Mouse (Mus musculus): ENCODE results near the gene Smarcd2.

Gene Smarcd2

DNA sequence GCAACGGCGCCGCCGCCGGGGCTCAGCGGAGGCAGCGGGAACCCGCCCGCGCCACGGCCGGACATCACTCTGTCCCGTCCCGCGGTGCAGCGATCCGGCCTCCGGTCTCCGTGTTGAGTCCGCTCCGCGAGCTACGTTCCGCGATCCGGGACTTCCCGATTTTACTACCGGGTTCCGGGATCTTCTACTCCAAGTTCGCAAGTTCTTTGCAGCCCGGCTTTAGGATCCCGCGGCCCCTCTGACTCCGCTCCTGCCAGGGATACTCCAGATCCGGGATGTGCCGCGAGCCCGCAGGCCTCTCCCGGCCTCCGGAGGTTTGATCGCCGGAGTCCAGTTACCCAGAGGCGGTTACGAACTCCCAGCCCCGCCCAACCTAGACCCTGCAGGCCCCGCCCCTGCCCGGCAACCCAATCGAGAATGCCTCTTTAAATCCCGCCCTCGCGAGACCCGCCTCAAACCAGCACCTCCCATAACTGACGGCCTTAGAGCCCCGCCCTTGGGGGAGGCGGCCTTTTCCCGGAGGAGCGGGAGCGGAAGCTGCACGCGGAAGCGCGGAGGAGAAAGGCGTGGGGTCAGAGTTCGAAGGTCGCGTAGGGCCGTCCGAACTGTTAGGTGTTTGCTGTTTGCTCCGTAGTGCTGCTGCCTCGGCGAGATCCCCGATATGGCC lies at the start of gene Smarcd2:
Gene Smarcd2 (minus strand): TSS at position 329 of the 667 bp plus-strand sequence.
- peak; percentile 99 for DNase-seq

DNA sequence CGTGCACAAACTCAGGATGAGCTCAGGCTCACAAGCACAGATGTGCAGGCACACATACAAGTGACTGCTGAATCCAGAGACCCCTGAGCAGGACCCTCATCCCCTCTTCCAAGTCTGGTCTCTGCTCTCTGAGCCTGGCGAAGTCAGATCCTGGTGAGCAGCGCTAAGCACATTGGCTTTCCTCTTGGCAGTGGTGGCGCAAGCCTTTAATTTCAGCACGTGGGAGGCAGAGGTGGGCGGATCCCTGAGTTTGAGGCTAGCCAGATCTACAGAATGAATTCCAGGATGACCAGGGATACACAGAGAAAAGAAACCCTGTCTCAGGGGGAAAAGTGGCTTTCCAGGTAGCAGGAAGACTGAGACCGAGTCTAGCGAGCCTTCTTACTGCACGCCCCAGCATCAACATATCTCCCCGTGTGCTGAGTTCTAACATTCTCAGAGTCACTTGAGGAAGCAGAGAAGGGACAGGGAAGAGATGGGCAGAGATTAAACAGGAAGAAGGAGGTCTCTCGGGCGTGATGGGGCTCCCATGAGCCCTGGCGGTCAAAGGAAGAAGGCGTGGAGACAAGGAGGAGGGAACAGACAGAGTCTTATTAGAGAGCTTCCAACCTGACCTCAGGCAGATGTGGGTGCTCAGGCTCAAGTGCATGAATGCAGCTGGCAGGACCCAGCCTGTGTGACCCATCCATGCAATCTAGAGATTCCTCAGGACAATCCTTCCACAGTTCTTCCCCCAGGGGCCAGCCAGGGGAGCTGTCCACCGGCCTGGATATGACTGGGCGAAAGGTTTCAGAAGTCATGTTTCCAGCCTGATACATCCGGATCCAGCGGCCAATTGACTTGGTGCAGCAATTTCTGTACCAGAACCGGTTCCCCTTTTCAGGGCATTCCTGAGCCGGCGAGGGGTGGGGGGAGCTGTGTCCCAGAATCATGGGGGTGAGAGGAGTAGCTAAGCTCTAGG lies 45.9 kb upstream of the Smarcd2 start:
- no peak for DNase-seq

DNA sequence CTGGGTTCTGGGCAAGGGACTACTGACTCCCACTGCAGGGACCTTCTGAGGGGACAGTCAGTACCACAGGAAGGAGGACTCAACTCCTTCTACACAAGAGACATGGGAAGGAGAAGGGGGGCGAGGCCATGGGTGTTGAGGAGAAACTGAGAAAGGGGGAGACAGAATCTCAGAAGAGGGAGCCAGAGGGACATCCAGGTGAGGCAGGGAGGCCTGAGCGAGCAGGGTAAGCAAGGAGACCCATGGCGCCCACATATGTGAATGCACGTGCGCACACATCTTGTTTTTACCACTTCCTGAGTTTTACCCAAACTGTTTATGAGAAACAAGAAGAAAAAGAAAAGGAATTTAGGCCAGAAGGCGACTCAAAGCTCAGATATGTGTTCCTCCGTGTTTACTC lies 45.0 kb upstream of the Smarcd2 start:
- no peak for DNase-seq

DNA sequence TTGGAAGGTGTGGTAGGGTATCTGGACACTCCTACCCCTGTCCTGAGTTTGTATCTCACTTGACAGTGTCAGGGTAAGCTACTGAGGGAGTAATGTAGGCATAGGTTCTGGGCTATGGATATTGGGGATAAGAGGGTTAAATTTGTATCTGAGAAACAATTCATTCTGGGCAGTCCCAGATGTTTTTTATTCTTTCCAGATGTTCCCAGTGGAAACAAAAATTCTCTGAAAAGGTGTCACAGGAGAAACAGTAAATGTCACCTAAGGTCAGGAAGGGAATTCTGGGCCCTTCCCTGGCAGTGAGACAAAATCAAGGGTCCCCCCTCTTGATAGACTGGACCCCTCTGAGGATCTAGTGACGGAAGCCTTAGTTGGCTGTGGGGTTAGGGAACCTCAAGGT lies 43.6 kb upstream of the Smarcd2 start:
- DNase-seq: no peak

DNA sequence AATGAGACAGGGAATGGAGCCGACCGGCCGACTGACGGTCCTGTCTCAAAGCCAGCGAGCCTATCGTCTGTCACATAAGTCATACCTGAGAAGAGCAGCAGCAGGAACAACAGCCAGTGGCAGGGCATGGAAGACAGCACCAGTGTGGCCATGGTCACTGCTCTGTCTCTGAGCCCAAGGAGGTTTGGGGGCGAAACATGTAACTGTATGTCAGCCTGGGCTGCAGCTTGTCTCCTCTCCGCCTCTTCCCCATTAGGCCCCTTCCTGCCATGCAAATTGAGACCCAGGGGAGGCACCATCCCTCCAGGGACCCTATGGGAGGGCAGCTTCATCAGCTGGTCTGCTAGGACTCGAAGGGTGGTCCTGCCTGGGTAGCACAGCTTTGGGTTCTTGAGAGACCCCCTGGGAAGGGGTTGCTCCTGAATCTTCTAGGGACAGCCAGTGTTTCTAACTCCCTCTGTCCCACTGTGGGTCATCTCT lies 41.6 kb upstream of the Smarcd2 start, which contains the start of gene Cd79b:
Gene Cd79b (minus strand): TSS at position 430 of the 480 bp plus-strand sequence.
- no peak for DNase-seq

DNA sequence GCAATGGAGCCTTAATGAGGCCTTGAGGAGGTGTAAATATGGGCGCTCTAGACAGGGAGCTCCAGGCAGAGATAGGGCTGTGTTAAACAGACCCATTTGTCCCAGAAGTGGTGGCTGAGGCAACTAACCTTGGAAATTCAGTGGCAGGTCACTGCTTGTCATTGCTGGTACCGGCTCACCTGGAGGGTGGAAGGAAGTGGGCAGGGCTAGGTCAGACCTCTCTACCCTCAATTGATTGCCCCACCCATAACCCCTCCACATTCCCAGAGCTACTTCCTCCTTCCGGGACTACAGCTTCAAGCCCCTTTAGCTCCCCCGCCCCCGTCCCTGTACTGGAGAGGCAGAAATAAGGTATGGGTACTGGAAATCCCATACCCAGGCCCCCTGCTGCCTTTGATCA lies 40.8 kb upstream of the Smarcd2 start:
- no peak for DNase-seq

DNA sequence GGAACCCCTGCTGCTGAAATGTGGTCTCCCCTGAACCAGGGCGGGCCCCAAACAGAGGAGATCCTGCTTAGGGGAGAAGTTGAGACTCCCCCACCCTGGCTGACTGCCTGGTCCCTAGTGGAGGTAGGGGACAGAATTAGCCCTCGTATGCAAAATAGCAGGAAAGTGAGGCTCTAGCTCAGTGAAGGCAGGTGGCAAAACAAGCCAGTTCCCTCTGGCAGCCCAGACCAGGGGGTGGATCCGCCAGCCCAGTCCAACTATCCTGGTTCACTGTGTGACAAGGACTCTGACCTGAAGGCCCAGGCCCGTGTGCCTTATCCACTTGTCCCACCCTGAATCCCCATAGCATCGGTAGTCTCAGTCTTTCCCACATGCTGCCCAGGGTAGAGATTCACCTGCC lies 37.4 kb upstream of the Smarcd2 start:
- no peak for DNase-seq

DNA sequence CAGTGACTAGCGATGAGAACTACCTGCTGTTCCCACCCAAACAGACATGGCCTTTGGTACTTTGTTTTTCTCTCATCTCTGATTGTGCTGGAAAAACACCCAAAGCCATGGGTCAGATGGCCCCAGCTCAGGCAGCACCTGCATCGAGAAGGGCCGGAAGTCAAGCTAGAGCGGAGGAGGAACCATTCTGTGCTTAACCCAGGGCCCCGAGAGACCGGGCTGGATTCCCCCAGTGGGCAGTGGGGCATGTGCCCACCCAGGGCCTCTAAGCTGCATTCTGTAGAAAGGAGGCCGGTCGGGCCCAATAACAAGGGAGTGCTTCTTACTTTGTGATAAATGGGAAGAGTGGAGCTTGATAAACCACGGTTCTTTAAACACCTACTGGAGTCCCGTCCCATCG lies 35.4 kb upstream of the Smarcd2 start:
- no peak for DNase-seq

DNA sequence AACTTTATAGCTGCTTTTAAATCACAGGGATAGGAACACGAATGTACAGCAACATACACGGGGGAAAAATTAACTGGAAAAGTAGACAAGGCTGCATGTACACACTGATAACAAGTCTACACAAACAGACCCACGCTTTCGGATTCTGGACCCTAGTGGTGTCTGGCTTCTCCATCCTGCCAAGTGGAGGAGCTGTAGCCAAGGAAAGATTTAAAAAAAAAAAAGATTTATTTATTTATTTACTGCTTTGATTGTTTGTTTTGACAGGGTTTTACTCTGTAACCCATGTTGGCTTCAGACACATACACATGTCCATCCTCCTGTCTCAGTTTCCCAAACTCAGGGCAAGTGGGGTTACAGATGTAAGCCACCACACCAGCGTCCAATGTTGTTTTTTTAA lies 34.7 kb upstream of the Smarcd2 start:
- no peak for DNase-seq

DNA sequence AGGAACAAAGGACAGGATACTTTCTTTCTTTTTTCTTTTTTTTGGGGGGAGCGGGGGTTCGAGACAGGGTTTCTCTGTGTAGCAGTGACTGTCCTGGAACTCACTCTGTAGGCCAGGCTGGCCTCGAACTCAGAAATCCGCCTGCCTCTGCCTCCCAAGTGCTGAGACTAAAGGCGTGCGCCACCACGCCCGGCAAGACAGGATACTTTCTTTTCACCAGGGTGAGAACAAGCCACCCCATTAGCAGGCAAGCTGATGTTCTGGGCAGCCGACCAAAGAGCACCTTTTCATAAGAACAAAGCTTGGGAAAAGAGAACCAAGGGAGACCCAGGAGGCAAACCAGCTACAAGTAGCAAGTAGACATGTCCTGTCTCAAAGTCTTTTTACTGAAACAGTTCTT lies 34.0 kb upstream of the Smarcd2 start:
- no peak for DNase-seq

DNA sequence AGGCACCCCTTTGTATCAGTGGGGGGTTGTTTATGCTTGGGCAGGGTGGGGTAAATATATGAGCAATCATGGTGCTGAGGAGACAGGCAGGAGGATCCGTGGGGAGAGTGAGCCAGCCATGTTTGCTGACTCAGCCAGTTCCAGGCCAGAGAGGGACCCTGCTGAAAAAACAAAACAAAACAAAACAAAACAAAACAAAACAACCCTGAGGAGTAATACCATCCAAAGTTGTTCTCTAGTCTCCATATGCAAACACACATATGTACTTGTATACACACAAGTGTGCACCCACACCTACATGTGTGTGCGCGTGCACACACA lies 33.3 kb upstream of the Smarcd2 start:
- DNase-seq: no peak

DNA sequence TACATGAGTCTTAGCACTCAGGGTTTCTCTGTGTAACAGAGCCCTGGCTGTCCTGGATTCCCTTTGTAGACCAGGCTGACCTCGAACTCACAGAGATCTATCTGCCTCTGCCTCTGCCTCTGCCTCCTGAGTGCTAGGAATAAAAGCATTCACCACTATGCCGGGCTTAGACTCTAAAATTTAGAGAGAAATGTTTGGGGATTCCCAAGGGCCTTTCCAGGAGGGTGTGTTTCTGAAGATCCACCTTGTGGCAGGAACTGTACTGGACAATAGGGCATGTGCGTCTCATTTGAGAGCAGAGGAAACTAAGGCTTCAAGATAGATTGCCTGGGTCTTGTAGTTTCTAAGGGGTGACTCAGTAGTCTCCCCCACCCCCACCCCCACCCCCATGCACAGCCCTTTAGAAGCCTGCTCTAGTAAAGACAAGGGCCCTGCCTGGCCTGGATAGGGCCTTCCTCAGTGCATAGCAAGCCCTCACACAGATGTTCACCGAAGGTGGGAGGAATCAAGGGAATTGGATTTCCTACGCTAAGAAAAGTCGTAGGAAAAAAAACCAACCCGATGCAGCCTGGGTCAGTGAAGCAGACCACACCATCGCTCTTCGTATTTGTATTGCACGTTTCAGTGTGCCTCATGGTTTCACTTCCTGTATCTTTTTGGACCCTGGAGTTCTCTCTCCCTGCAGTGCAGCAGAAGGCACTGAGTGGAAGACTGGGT lies 32.7 kb upstream of the Smarcd2 start:
- no peak for DNase-seq

DNA sequence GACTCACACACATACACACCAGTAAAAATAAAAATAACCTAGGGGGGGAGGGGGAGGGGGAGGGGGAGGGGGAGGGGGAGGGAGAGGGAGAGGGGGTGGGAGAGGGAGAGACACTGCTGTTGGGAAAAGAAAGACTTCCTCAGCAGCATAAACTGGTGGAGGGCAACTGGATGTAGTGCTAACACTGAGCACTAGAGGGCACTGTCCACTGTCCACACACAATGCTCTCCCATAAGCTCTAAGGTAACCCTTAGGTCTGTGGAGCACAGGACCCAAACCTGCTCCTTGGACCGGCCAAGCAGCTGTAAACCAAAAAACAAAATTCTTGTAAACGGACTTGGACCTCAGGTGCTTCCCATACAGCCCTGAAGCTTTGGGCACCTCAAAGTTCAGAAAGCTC lies 29.9 kb upstream of the Smarcd2 start:
- peak; percentile 44 for DNase-seq

DNA sequence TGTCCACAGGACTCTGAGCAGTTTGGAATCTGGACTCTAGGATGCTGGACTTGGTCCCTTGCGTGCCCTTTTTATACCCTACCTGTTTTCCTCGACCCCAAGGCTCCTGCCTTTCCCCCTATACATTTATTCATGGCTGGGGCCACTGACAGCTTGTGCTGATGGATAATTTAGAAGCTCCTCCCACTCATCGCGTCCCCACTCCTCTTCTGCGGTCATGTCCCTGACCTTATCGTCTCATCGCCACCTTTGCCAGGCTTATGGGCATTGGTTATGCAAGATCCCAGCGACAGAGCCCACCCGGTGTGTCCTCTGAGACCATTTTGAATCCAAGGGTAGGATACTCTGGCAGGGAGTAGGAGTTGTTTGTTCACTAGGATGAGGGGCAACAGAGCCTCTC lies 29.0 kb upstream of the Smarcd2 start, which contains the start of gene Gh:
Gene Gh (minus strand): TSS at position 101 of the 400 bp plus-strand sequence.
- no peak for DNase-seq

DNA sequence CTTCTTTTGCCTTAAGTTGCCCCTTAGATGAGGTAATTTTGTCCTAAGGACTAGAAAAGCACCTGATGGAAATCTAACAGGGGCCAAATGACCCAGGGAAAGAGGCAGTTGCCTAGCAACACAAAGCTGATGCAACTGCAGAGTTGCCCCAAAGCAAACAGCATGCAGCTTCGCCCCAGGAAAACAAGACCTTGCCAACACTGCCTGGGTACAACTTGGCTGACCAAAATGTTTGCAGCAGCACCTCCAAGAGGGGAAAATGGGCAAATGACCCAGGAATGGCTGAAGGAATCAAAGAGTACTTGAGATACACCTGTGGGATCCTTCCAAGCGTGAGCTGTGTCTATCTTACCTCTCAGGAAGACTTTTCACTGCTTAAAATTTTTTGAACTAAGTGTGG lies 19.1 kb upstream of the Smarcd2 start:
- peak; percentile 83 for DNase-seq

DNA sequence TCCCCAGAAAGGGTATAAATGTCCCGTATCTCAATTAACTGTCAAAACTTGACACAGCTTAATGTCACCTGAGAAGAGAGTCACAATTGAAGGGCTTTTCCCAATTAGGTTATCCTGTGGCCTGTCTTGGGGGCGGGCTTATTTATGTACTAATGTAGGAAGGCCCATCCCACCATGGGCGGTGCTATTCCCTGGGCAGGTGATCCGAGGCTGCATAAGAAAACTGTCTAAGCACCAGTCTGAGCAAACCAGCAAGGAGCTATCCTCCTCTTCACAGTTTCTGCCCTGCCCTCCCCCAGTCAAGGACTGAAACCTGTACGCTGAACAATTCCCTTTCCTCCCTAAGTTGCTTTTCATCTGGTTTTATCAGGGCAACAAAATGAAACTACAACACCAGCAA lies 17.6 kb upstream of the Smarcd2 start:
- no peak for DNase-seq

DNA sequence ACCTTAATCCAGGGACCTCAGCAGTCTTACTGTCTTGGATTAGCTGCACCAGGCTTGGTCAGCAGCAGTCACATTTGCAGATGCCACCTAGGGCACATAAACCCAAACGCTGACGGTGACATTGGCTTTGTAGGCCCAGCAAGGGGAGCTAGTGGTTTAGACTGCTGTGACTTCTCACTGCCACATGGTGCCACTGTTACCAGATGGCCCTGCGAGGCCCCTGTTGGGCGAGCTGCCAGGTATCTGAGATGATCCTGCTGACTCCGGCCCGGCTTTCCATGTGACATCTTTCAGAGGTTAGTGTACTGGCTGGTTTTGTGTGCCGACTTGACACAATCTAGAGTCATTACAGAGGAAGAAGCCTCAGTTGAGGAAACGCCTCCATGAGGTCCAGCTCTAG lies 16.6 kb upstream of the Smarcd2 start:
- peak; percentile 91 for DNase-seq

DNA sequence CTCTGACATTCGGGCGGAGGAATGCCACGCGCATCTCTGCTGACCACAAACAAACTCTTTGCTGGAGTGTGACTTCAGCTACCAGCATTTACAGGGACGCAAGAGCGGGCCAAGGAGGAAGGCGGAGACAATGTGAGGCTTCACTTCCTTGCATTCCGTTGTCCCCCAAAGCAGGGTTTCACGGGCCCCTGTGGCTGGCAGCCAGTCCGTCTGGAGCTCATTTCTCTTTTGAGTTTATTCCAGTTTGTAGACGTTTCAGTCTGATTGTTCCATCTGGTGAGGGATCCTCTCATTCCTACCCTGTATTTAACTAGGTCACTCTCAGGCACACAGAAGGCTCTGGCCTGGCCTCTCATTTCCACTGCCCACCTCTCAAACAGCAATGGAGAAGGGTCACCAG lies 14.2 kb upstream of the Smarcd2 start:
- peak; percentile 82 for DNase-seq

DNA sequence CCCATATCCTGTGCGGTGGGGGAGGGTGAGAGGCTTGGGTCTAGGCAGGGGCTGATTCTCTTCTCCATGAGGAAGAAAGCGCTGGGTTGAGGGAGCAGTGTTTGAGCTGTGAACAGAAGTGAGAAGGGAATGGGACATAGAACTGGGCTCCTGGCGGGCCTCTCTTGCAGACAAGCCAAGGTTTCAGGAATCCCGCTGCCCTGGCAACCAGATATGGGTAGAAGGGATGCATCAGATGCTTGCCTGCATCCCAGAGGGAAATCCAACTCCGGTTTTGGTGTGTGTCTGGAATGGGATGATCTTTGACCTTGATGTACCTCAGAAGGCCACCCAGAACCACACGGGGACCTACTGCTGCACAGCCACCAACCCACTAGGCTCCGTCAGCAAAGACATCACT lies 13.4 kb upstream of the Smarcd2 start:
- peak; percentile 43 for DNase-seq

DNA sequence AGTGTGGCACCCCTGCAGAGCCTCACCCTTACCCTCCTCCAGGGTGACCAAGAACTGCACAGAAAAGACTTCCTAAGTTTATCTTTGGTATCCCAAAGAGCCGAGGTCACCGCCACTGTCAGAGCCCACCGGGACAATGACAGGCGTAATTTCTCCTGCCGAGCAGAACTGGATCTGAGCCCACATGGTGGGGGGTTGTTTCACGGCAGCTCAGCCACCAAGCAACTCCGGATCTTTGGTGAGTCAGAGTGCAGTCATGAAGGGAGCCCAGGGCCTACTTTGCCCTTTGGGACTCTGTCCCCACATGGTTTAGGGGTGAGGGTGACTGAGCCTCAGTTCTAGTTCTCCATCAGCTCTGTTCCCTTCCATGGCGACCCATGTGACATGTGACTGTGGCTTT lies 11.4 kb upstream of the Smarcd2 start:
- DNase-seq: no peak

DNA sequence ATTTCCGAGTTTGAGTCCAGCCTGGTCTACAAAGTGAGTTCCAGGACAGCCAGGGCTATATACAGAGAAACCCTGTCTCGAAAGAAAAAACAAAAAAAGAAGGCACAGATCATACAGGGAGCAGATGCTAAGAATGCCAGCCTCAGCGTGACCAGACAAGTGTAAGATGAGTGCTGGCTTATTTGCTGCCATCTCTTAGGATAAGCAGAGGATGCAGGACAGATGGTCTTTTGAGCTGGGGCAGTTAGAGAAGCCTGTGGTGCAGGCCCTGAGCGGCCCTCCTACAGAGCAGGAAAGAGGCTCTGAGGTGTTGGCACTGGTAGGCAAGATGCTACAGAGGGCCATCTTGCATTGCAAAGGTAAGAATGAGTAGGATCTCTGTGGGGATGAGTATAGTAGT lies 10.6 kb upstream of the Smarcd2 start:
- DNase-seq: peak; percentile 48

DNA sequence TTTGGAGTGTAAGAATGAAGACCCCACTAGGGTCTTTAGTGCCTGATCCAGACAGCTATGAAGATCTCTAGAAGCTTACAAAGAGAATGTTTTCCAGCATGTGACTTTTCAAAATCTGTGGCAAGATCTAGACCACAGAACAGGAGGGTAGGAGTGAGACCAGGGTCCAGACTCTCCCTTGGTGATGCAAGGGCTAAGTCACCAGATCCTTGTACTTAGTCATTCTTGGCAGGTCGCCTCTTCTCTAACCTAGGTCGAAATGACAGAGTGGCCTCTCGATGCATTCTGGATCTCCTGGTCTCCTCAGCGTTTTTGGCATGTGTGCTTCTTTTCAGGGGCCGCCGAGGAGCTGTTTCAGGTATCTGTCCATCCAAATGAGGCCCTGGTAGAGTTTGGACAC lies 9.7 kb upstream of the Smarcd2 start:
- no peak for DNase-seq

DNA sequence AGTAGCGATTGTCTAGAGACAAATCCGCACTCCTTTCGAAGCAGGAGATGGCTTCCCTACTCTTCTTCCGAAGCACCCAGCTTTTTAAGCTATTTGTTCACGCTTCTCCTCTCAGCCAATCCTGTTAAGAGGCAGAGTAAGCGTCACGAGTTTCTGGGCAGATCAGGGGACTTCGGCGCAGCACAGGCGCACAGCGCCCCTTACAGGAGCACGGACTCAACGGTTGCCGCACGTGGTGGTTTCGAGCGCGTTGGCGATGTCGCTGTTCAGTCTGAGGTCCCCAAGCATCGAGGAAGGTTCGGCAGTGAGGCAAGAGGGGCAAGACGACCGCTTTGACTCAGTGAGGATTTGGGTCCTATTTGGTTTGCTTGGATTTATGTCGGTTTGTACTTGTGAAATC lies 3.7 kb upstream of the Smarcd2 start, which contains the start of gene Tcam1:
Gene Tcam1 (plus strand): TSS at position 219 of the 400 bp plus-strand sequence.
- peak; percentile 93 for DNase-seq
